Mouse (Mus musculus): ENCODE data around the gene Cdkal1. TPM values are rescaled to one million over a fixed set of nuclear protein-coding genes. Genes with fewer than 3 reads are reported as not detected.

Cdkal1 gene
- polyA plus RNA-seq, 1 experiment from 2014 or later: 33.9 TPM

GRCm38 (mm10) chr13:29752061-29752460 lies 103.4 kb downstream of the Cdkal1 start:
- 94% methylated on average over 6 of the region's 6 CpGs for WGBS

GRCm38 (mm10) chr13:29751201-29751600 lies 104.3 kb downstream of the Cdkal1 start:
- Histone ChIP-seq H3K27ac (ENCODE audit: low read depth) (no peak overlapping the region), H3K27me3 (replicated peaks; ENCODE audit: control insufficient read depth, insufficient read depth, low read length) (no peaks in the 10 kb centered on the region), H3K36me3 (ENCODE audit: control insufficient read depth, insufficient read depth, low read length) (no peaks in the 10 kb centered on the region), H3K9me3 (ENCODE audit: control insufficient read depth, low read length) (no peaks in the 10 kb centered on the region), H3K4me3 (ENCODE audit: low read depth, low read length) (no peak overlapping the region), H3K4me2 (ENCODE audit: low read length) (no peak overlapping the region), H3K4me1 (replicated peaks; ENCODE audit: control insufficient read depth, insufficient read depth, low read length) (peaks cover 4% of the 10 kb centered on the region), H3K9ac (ENCODE audit: low read length) (no peak overlapping the region)
- WGBS: 95% methylated on average over 5 of the region's 5 CpGs
- ATAC-seq (replicated peaks; ENCODE audit: low FRiP score, low TSS enrichment, low read depth) (no peak), DNase-seq (ENCODE audit: low spot score) (no peak)

More at GRCm38 (mm10) chr13:29752061-29752460, 103.4 kb downstream of the Cdkal1 start:
- Histone ChIP-seq H3K4me3 (ENCODE audit: low read depth, low read length) (no peak overlapping the region), H3K27me3 (replicated peaks; ENCODE audit: control insufficient read depth, insufficient read depth, low read length) (no peaks in the 10 kb centered on the region), H3K9ac (ENCODE audit: low read length) (no peak overlapping the region), H3K27ac (ENCODE audit: low read depth) (no peak overlapping the region), H3K9me3 (ENCODE audit: control insufficient read depth, low read length) (no peaks in the 10 kb centered on the region), H3K36me3 (ENCODE audit: control insufficient read depth, insufficient read depth, low read length) (no peaks in the 10 kb centered on the region), H3K4me1 (replicated peaks; ENCODE audit: control insufficient read depth, insufficient read depth, low read length) (peaks cover 3% of the 10 kb centered on the region; the same call in 1 of the 2 replicates), H3K4me2 (ENCODE audit: low read length) (no peak overlapping the region)
- ATAC-seq (replicated peaks; ENCODE audit: low FRiP score, low TSS enrichment, low read depth): no peak
- DNase-seq (ENCODE audit: low spot score): no peak

GRCm38 (mm10) chr13:29747347-29747647 lies 108.2 kb downstream of the Cdkal1 start:
- no peak for ATAC-seq (replicated peaks; ENCODE audit: low FRiP score, low TSS enrichment, low read depth)
- DNase-seq (ENCODE audit: low spot score): no peak
- H3K4me3 ChIP-seq (ENCODE audit: low read depth, low read length): no peak overlapping the region
- H3K36me3 ChIP-seq (ENCODE audit: control insufficient read depth, insufficient read depth, low read length): no peaks in the 10 kb centered on the region
- H3K9me3 ChIP-seq (ENCODE audit: control insufficient read depth, low read length): no peaks in the 10 kb centered on the region
- H3K9ac ChIP-seq (ENCODE audit: low read length): no peak overlapping the region
- no peak overlapping the region for H3K27ac ChIP-seq (ENCODE audit: low read depth)
- H3K4me1 ChIP-seq (replicated peaks; ENCODE audit: control insufficient read depth, insufficient read depth, low read length): peaks cover 4% of the 10 kb centered on the region
- no peaks in the 10 kb centered on the region for H3K27me3 ChIP-seq (replicated peaks; ENCODE audit: control insufficient read depth, insufficient read depth, low read length)
- no peak overlapping the region for H3K4me2 ChIP-seq (ENCODE audit: low read length)
- 71% methylated on average over 3 of the region's 3 CpGs for WGBS

GRCm38 (mm10) chr13:29746501-29747346 lies 108.8 kb downstream of the Cdkal1 start:
- Histone ChIP-seq H3K27me3 (replicated peaks; ENCODE audit: control insufficient read depth, insufficient read depth, low read length) (no peaks in the 10 kb centered on the region), H3K9me3 (ENCODE audit: control insufficient read depth, low read length) (no peaks in the 10 kb centered on the region), H3K36me3 (ENCODE audit: control insufficient read depth, insufficient read depth, low read length) (no peaks in the 10 kb centered on the region), H3K9ac (ENCODE audit: low read length) (no peak overlapping the region), H3K4me1 (replicated peaks; ENCODE audit: control insufficient read depth, insufficient read depth, low read length) (peaks cover 4% of the 10 kb centered on the region), H3K27ac (ENCODE audit: low read depth) (no peak overlapping the region), H3K4me3 (ENCODE audit: low read depth, low read length) (no peak overlapping the region), H3K4me2 (ENCODE audit: low read length) (no peak overlapping the region)
- WGBS: 47% methylated on average over 9 of the region's 9 CpGs
- ATAC-seq (replicated peaks; ENCODE audit: low FRiP score, low TSS enrichment, low read depth) (no peak), DNase-seq (ENCODE audit: low spot score) (no peak)

GRCm38 (mm10) chr13:29745073-29745472 lies 110.4 kb downstream of the Cdkal1 start:
- Histone ChIP-seq H3K27me3 (replicated peaks; ENCODE audit: control insufficient read depth, insufficient read depth, low read length) (no peaks in the 10 kb centered on the region), H3K4me1 (replicated peaks; ENCODE audit: control insufficient read depth, insufficient read depth, low read length) (peaks cover 4% of the 10 kb centered on the region), H3K36me3 (ENCODE audit: control insufficient read depth, insufficient read depth, low read length) (no peaks in the 10 kb centered on the region), H3K4me3 (ENCODE audit: low read depth, low read length) (no peak overlapping the region), H3K4me2 (ENCODE audit: low read length) (no peak overlapping the region), H3K27ac (ENCODE audit: low read depth) (no peak overlapping the region), H3K9me3 (ENCODE audit: control insufficient read depth, low read length) (no peaks in the 10 kb centered on the region), H3K9ac (ENCODE audit: low read length) (no peak overlapping the region)
- DNase-seq (ENCODE audit: low spot score) (no peak), ATAC-seq (replicated peaks; ENCODE audit: low FRiP score, low TSS enrichment, low read depth) (no peak)
- WGBS: 58% methylated on average over 2 of the region's 2 CpGs

GRCm38 (mm10) chr13:29744188-29744587 lies 111.3 kb downstream of the Cdkal1 start:
- no peaks in the 10 kb centered on the region for H3K9me3 ChIP-seq (ENCODE audit: control insufficient read depth, low read length)
- H3K27me3 ChIP-seq (replicated peaks; ENCODE audit: control insufficient read depth, insufficient read depth, low read length): no peaks in the 10 kb centered on the region
- ATAC-seq (replicated peaks; ENCODE audit: low FRiP score, low TSS enrichment, low read depth) (no peak), DNase-seq (ENCODE audit: low spot score) (no peak)
- H3K36me3 ChIP-seq (ENCODE audit: control insufficient read depth, insufficient read depth, low read length): no peaks in the 10 kb centered on the region
- 77% methylated on average over 3 of the region's 3 CpGs for WGBS
- no peak overlapping the region for H3K4me2 ChIP-seq (ENCODE audit: low read length)
- H3K4me1 ChIP-seq (replicated peaks; ENCODE audit: control insufficient read depth, insufficient read depth, low read length): peaks cover 4% of the 10 kb centered on the region
- H3K9ac ChIP-seq (ENCODE audit: low read length): no peak overlapping the region
- no peak overlapping the region for H3K4me3 ChIP-seq (ENCODE audit: low read depth, low read length)
- no peak overlapping the region for H3K27ac ChIP-seq (ENCODE audit: low read depth)

GRCm38 (mm10) chr13:29743761-29744160 lies 111.7 kb downstream of the Cdkal1 start:
- no peaks in the 10 kb centered on the region for H3K27me3 ChIP-seq (replicated peaks; ENCODE audit: control insufficient read depth, insufficient read depth, low read length)
- H3K4me3 ChIP-seq (ENCODE audit: low read depth, low read length): no peak overlapping the region
- no peak overlapping the region for H3K4me2 ChIP-seq (ENCODE audit: low read length)
- H3K4me1 ChIP-seq (replicated peaks; ENCODE audit: control insufficient read depth, insufficient read depth, low read length): peaks cover 4% of the 10 kb centered on the region
- no peaks in the 10 kb centered on the region for H3K36me3 ChIP-seq (ENCODE audit: control insufficient read depth, insufficient read depth, low read length)
- H3K9ac ChIP-seq (ENCODE audit: low read length): no peak overlapping the region
- DNase-seq (ENCODE audit: low spot score): no peak
- WGBS: 61% methylated on average over 4 of the region's 4 CpGs
- H3K9me3 ChIP-seq (ENCODE audit: control insufficient read depth, low read length): no peaks in the 10 kb centered on the region
- no peak overlapping the region for H3K27ac ChIP-seq (ENCODE audit: low read depth)
- ATAC-seq (replicated peaks; ENCODE audit: low FRiP score, low TSS enrichment, low read depth): no peak

- H3K4me1 ChIP-seq (replicated peaks; ENCODE audit: control insufficient read depth, insufficient read depth, low read length): no peaks in the 10 kb centered on the region
- H3K9ac ChIP-seq (ENCODE audit: low read length): no peak overlapping the region
- 0 out of 2 replicates have a peak overlapping the region, but pooled peaks have one; percentile 11 for H3K27ac ChIP-seq (ENCODE audit: low read depth)
- H3K27me3 ChIP-seq (replicated peaks; ENCODE audit: control insufficient read depth, insufficient read depth, low read length): no peaks in the 10 kb centered on the region
- H3K4me3 ChIP-seq (ENCODE audit: low read depth, low read length): no peak overlapping the region
- DNase-seq (ENCODE audit: low spot score) (no peak), ATAC-seq (replicated peaks; ENCODE audit: low FRiP score, low TSS enrichment, low read depth) (peak; percentile 83; the same call in 1 of the 2 replicates)
- WGBS: 60% methylated on average over 5 of the region's 5 CpGs
- no peaks in the 10 kb centered on the region for H3K36me3 ChIP-seq (ENCODE audit: control insufficient read depth, insufficient read depth, low read length)
- no peak overlapping the region for H3K4me2 ChIP-seq (ENCODE audit: low read length)
- H3K9me3 ChIP-seq (ENCODE audit: control insufficient read depth, low read length): no peaks in the 10 kb centered on the region
These were observed 117.6 kb downstream of the Cdkal1 start for GRCm38 (mm10) chr13:29737675-29738461.

Data from intestine, embryonic 14.5 days (tissue).